Comparison of ENCODE assay signal across 29 mouse cellular contexts in the genomic region with DNA sequence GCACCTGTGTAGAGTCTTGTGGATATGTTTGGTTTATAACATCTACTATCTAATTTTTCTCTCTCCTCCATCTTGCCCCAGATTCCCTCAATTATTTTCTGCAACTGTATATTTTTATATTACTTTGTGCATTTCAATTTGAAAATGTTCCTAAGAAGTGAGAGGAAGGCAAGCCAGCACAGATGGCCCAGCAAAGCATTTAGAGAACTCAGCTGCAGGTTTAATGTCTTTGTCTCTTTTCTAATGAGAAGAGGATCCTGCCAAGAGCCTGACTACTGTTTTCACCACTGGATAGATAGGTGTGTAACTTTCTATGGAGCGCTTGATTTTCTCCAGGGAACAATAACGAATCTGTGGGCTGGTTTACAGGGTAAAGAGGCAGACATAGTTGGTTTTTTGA.
DNase-seq lines count a peak whose midpoint lies in the region; ATAC-seq and TF ChIP-seq lines count a peak whose summit lies in the region.
"Had no signal": no experiment of that assay in that cellular context is flagged by ENCODE, and none has a peak within 500 bp of the region (broad histone marks: within the 10 kb centered on the region; RNA-seq: fewer than 3 reads in every experiment).

No protein-coding gene starts in this region.

- no peak overlapping the region for H3K4me3 ChIP-seq in midbrain, embryonic 11.5 days (ENCODE audit: low read depth, low read length)
- H3K4me3 ChIP-seq in midbrain, postnatal 0 days (ENCODE audit: low read depth, low read length): no peak overlapping the region
- H3K4me3 ChIP-seq in left cerebral cortex, adult 2 months: no peak overlapping the region
- H3K4me3 ChIP-seq: embryonic facial prominence, embryonic 12.5 days; heart, embryonic 12.5 days; hindbrain, embryonic 10.5 days; intestine, embryonic 15.5 days; limb, embryonic 13.5 days; liver, embryonic 12.5 days; midbrain, embryonic 13.5 days had no signal

- H3K27ac ChIP-seq in midbrain, embryonic 11.5 days (ENCODE audit: low read depth, low read length): no peak overlapping the region
- no peak overlapping the region for H3K27ac ChIP-seq in midbrain, postnatal 0 days (ENCODE audit: low read depth, low read length)
- peak overlapping the region; percentile 56; the same call in 1 of the 2 replicates for H3K27ac ChIP-seq in left cerebral cortex, adult 2 months
- H3K27ac ChIP-seq: embryonic facial prominence, embryonic 12.5 days; hindbrain, embryonic 10.5 days; intestine, embryonic 15.5 days; limb, embryonic 13.5 days; liver, embryonic 12.5 days; midbrain, embryonic 13.5 days had no signal

- peaks cover 8% of the 10 kb centered on the region for H3K4me1 ChIP-seq in midbrain, embryonic 11.5 days (ENCODE audit: control insufficient read depth, insufficient read depth, low read length)
- no peaks in the 10 kb centered on the region for H3K4me1 ChIP-seq in midbrain, postnatal 0 days (ENCODE audit: insufficient read depth, low read length)
- H3K4me1 ChIP-seq: heart, embryonic 12.5 days; intestine, embryonic 15.5 days; liver, embryonic 12.5 days had no signal

- H3K4me2 ChIP-seq in midbrain, embryonic 11.5 days: no peak overlapping the region
- H3K4me2 ChIP-seq in midbrain, postnatal 0 days (ENCODE audit: low read depth, low read length, poor library complexity, severe bottlenecking): no peak overlapping the region
- H3K4me2 ChIP-seq: embryonic facial prominence, embryonic 12.5 days; heart, embryonic 12.5 days; intestine, embryonic 15.5 days; limb, embryonic 13.5 days; liver, embryonic 12.5 days; midbrain, embryonic 13.5 days had no signal

- H3K36me3 ChIP-seq in midbrain, embryonic 11.5 days (ENCODE audit: control insufficient read depth, insufficient read depth, low read length): no peaks in the 10 kb centered on the region
- H3K36me3 ChIP-seq in midbrain, postnatal 0 days (ENCODE audit: insufficient read depth, low read length): no peaks in the 10 kb centered on the region
- H3K36me3 ChIP-seq: embryonic facial prominence, embryonic 12.5 days; heart, embryonic 12.5 days; hindbrain, embryonic 10.5 days; intestine, embryonic 15.5 days; limb, embryonic 13.5 days; liver, embryonic 12.5 days; midbrain, embryonic 13.5 days had no signal

- no peak for DNase-seq in frontal cortex, postnatal 10 days (ENCODE audit: low spot score in 2 of 2)
- peak; percentile 51 for DNase-seq in midbrain, embryonic 11.5 days (ENCODE audit: low spot score, missing footprints)
- no peak for DNase-seq in midbrain, postnatal 0 days (ENCODE audit: low spot score)
- no peak for DNase-seq in left cerebral cortex, adult 2 months (ENCODE audit: extremely low spot score in 1 of 2, low spot score in 2 of 2)
- DNase-seq in right cerebral cortex, postnatal 25 days: peak; percentile 36
- no peak for DNase-seq in Muller cell, postnatal 12 days (ENCODE audit: inconsistent ontology term)
- DNase-seq in ovary, adult 18-20 months (ENCODE audit: low spot score): no peak
- DNase-seq: adrenal gland, postnatal 36 days; cerebellum, adult 11-12 months; cerebellum, postnatal 14 days; forebrain, postnatal 0 days; gastrocnemius, postnatal 14 days; heart, adult 18-20 months; heart, postnatal 10 days; kidney, adult 9 months; kidney, postnatal 25 days; lung, adult 2 months; lung, postnatal 14 days; spleen, adult 18-20 months; thymus, postnatal 14 days had no signal

- TF ChIP-seq CTCF in midbrain, postnatal 0 days (IDR thresholded peaks at IDR 0.05): no peak
- no peak for TF ChIP-seq CTCF in left cerebral cortex, adult 2 months (IDR thresholded peaks at IDR 0.05)

- intact Hi-C loops in left cerebral cortex, adult 2 months (cut with DNase I): loop anchor here (5.0 kb wide), 1 partner anchor 89 kb away; no protein-coding TSS in a partner anchor

- H3K9me3 ChIP-seq in midbrain, embryonic 11.5 days (ENCODE audit: control insufficient read depth, low read length): no peaks in the 10 kb centered on the region
- no peaks in the 10 kb centered on the region for H3K9me3 ChIP-seq in midbrain, postnatal 0 days (ENCODE audit: low read length)
- H3K9me3 ChIP-seq: embryonic facial prominence, embryonic 12.5 days; heart, embryonic 12.5 days; hindbrain, embryonic 10.5 days; intestine, embryonic 15.5 days; limb, embryonic 13.5 days; liver, embryonic 12.5 days; midbrain, embryonic 13.5 days had no signal

- H3K27me3 ChIP-seq in midbrain, embryonic 11.5 days (ENCODE audit: control insufficient read depth, insufficient read depth, low read length): no peaks in the 10 kb centered on the region
- H3K27me3 ChIP-seq in midbrain, postnatal 0 days (ENCODE audit: insufficient read depth, low read length): no peaks in the 10 kb centered on the region
- H3K27me3 ChIP-seq: embryonic facial prominence, embryonic 12.5 days; heart, embryonic 12.5 days; intestine, embryonic 15.5 days; limb, embryonic 13.5 days; liver, embryonic 12.5 days; midbrain, embryonic 13.5 days had no signal

- peak; percentile 90 for ATAC-seq in frontal cortex, adult (ENCODE audit: low TSS enrichment)
- ATAC-seq in midbrain, embryonic 11.5 days (ENCODE audit: low FRiP score): no peak
- ATAC-seq in midbrain, postnatal 0 days (ENCODE audit: low FRiP score): no peak
- ATAC-seq: forebrain, postnatal 0 days; hindbrain, embryonic 16.5 days; intestine, embryonic 15.5 days; liver, embryonic 12.5 days; midbrain, embryonic 13.5 days had no signal

- WGBS in midbrain, embryonic 11.5 days: 90% methylated on average over 2 of the region's 2 CpGs
- WGBS in midbrain, postnatal 0 days: 85% methylated on average over 2 of the region's 2 CpGs

- H3K9ac ChIP-seq in midbrain, embryonic 11.5 days (ENCODE audit: low read length): no peak overlapping the region
- H3K9ac ChIP-seq in midbrain, postnatal 0 days (replicated peaks; ENCODE audit: low read length, poor library complexity, severe bottlenecking): no peak overlapping the region
- H3K9ac ChIP-seq: embryonic facial prominence, embryonic 12.5 days; forebrain, postnatal 0 days; heart, embryonic 12.5 days; intestine, embryonic 15.5 days; limb, embryonic 13.5 days; liver, embryonic 12.5 days; midbrain, embryonic 13.5 days had no signal

Comparison
In these comparisons a context has a peak if more than half of its experiments do, and no peak if none do; other contexts are left out.
1. DNase-seq: peak in midbrain, embryonic 11.5 days (single experiment) and right cerebral cortex, postnatal 25 days (single experiment); none in frontal cortex, postnatal 10 days (0 of 2), midbrain, postnatal 0 days (single experiment), left cerebral cortex, adult 2 months (0 of 2), Muller cell, postnatal 12 days (single experiment) and ovary, adult 18-20 months (single experiment).